Mouse (Mus musculus) CH12.LX (cell line): ENCODE results near the gene Rras. TPM values are rescaled to one million over a fixed set of nuclear protein-coding genes. Genes with fewer than 3 reads are reported as not detected.

Experiments used
- DNase-seq: peaks from one replicate; pipeline ENCODE4 v3.0.0-alpha.2; 2013; ENCODE audit errors: extremely low read depth
- H3K27ac ChIP-seq: 2 replicates; pipeline ENCODE4 v1.5.1; 2012; ENCODE audit warnings: low read depth, mild to moderate bottlenecking, control low read depth, moderate library complexity; ENCODE audit not compliant: insufficient read depth
- H3K27me3 ChIP-seq: replicated peaks from 2 replicates; pipeline ENCODE3; 2012; ENCODE audit warnings: inconsistent platforms
- H3K36me3 ChIP-seq, 2 experiments: replicated peaks in 1 of 2; 2 replicates each; pipeline versions ENCODE3 to v1.6.1; 2012; ENCODE audit warnings: inconsistent platforms in 1 of 2, low read length in 1 of 2, mild to moderate bottlenecking in 1 of 2, mixed read lengths in 1 of 2, moderate library complexity in 1 of 2; ENCODE audit not compliant: control insufficient read depth in 1 of 2, insufficient read depth in 1 of 2
- H3K4me1 ChIP-seq, 2 experiments: 2 replicates each; pipeline ENCODE4 v1.6.1; 2012; ENCODE audit warnings: inconsistent platforms in 1 of 2, moderate library complexity in 1 of 2; ENCODE audit not compliant: insufficient read depth in 2 of 2, control insufficient read depth in 1 of 2
- H3K4me2 ChIP-seq: 2 replicates; pipeline ENCODE4 v1.6.1; 2012; ENCODE audit warnings: low read depth, mild to moderate bottlenecking, control low read depth; ENCODE audit not compliant: poor library complexity, insufficient read depth, severe bottlenecking
- H3K4me3 ChIP-seq, 3 experiments: fragments of 150-350 bp in 1 of 3; sonication (generic) in 1 of 3; replicated peaks in 1 of 3; 2 replicates each; pipeline versions ENCODE3 to v1.5.1; 2011 to 2012; ENCODE audit warnings: low read depth in 2 of 3, low read length in 2 of 3, mild to moderate bottlenecking in 2 of 3, moderate library complexity in 2 of 3, control low read depth in 1 of 3, improper control_type of control experiment in 1 of 3, inconsistent platforms in 1 of 3, mixed read lengths in 1 of 3; ENCODE audit not compliant: poor library complexity in 1 of 3
- H3K79me2 ChIP-seq: replicated peaks from 2 replicates; pipeline ENCODE4 v1.6.1; 2012; ENCODE audit warnings: mild to moderate bottlenecking, moderate library complexity; ENCODE audit not compliant: control insufficient read depth, poor library complexity, insufficient read depth, severe bottlenecking; ENCODE audit errors: extremely low read depth
- H3K9ac ChIP-seq: 2 replicates; pipeline ENCODE4 v1.6.1; 2012; ENCODE audit warnings: low read depth, mild to moderate bottlenecking, control low read depth, moderate library complexity; ENCODE audit not compliant: insufficient read depth
- H3K9me3 ChIP-seq: replicated peaks from 2 replicates; pipeline ENCODE3; 2012; ENCODE audit warnings: low read length, inconsistent platforms, mixed read lengths
- CHD2 ChIP-seq: IDR thresholded peaks from 2 replicates; pipeline ENCODE4 v1.6.1; 2011; ENCODE audit warnings: low read length, improper control_type of control experiment
- IRF4 ChIP-seq: IDR thresholded peaks from 2 replicates; pipeline ENCODE4 v1.6.1; 2014; ENCODE audit warnings: low read depth, mild to moderate bottlenecking, inconsistent platforms, low read length, improper control_type of control experiment
- JUN ChIP-seq: IDR thresholded peaks from 2 replicates; pipeline ENCODE4 v1.6.1; 2011; ENCODE audit warnings: low read depth, mild to moderate bottlenecking, low read length, improper control_type of control experiment, moderate library complexity; ENCODE audit not compliant: insufficient read depth
- MAFK ChIP-seq: IDR thresholded peaks from 2 replicates; pipeline ENCODE4 v1.6.1; 2011; ENCODE audit warnings: low read length, improper control_type of control experiment; ENCODE audit not compliant: insufficient replicate concordance
- MAX ChIP-seq: IDR thresholded peaks from 2 replicates; pipeline ENCODE4 v1.6.1; 2011; ENCODE audit warnings: low read length, improper control_type of control experiment
- MXI1 ChIP-seq: IDR thresholded peaks from 2 replicates; pipeline ENCODE4 v1.6.1; 2011; ENCODE audit warnings: mild to moderate bottlenecking, low read depth, low read length, improper control_type of control experiment
- RAD21 ChIP-seq: IDR thresholded peaks from 2 replicates; pipeline ENCODE4 v1.6.1; 2011; ENCODE audit warnings: low read depth, mild to moderate bottlenecking, low read length, improper control_type of control experiment, moderate library complexity
- TBP ChIP-seq: conservative IDR thresholded peaks from 2 replicates; pipeline ENCODE4 v1.6.1; 2011; ENCODE audit warnings: low read depth, low read length, improper control_type of control experiment
- USF2 ChIP-seq: conservative IDR thresholded peaks from 2 replicates; pipeline ENCODE4 v1.6.1; 2011; ENCODE audit warnings: low read depth, low read length, improper control_type of control experiment
- ZC3H11A ChIP-seq: IDR thresholded peaks from 2 replicates; pipeline ENCODE4 v1.6.1; 2012; ENCODE audit warnings: low read depth, mild to moderate bottlenecking, inconsistent platforms, low read length, improper control_type of control experiment
- ZKSCAN1 ChIP-seq: IDR thresholded peaks from 2 replicates; pipeline ENCODE4 v1.6.1; 2012; ENCODE audit warnings: low read depth, inconsistent platforms, low read length, improper control_type of control experiment, borderline replicate concordance
- ZNF384 ChIP-seq: IDR thresholded peaks from 2 replicates; pipeline ENCODE4 v1.6.1; 2012; ENCODE audit warnings: low read depth, low read length, improper control_type of control experiment, inconsistent platforms
- dilution Hi-C: fragments of 300-500 bp; cut with MboI; formaldehyde crosslinking; loops from 2 replicates; pipeline ENCODE4 v1.14.3; 2020; ENCODE audit warnings: low sequenced_read_pairs; ENCODE audit not compliant: extremely low pct_unique_long_range_greater_than_20kb, extremely low pct_ligation_motif_present
- in situ Hi-C: fragments of 300-500 bp; cut with MboI; formaldehyde crosslinking; loops from 3 replicates; pipeline ENCODE4 v1.14.3; 2019; ENCODE audit warnings: low sequenced_read_pairs, low pct_ligation_motif_present, low pct_unique_long_range_greater_than_20kb, mixed read lengths
- polyA plus RNA-seq: library from polyadenylated mRNA; unstranded; fragments of >175 nt; gene quantifications from 2 replicates; pipeline ENCODE4 v1.2.1, GENCODE M21; 2012; ENCODE audit warnings: low read depth; ENCODE audit not compliant: insufficient read length
- total RNA-seq, 2 experiments: library from RNA; depleted of rRNA; stranded (reverse); fragments of 300-350 nt in 1 of 2; fragments of >200 nt in 1 of 2; gene quantifications; 2 replicates each; pipeline ENCODE4 v1.2.3; 2012 to 2014

Gene Rras
- total and polyA plus RNA-seq, 3 experiments, result 7.2 to 19.8 (median 10.6) TPM

GRCm38 (mm10) chr7:45013366-45014095 lies 4.2 kb upstream of the Rras start:
- Histone ChIP-seq H3K4me1 (peaks cover 0 to 23% of the 10 kb centered on the region in 2 experiments; a peak in 2 of 4 replicates), H3K4me3 (no peak overlapping the region), H3K36me3 (peaks cover 46 to 54% of the 10 kb centered on the region in 2 experiments), H3K27ac (no peak overlapping the region), H3K79me2 (peaks cover 18% of the 10 kb centered on the region), H3K9me3 (no peaks in the 10 kb centered on the region), H3K27me3 (no peaks in the 10 kb centered on the region), H3K9ac (no peak overlapping the region), H3K4me2 (no peak overlapping the region)
- dilution Hi-C loops, result no loop called here
- no peak for DNase-seq
- TF ChIP-seq IRF4 (no peak), ZC3H11A (no peak), TBP (no peak), MXI1 (no peak), MAX (no peak)
- in situ Hi-C loops, result no loop called here

DNA sequence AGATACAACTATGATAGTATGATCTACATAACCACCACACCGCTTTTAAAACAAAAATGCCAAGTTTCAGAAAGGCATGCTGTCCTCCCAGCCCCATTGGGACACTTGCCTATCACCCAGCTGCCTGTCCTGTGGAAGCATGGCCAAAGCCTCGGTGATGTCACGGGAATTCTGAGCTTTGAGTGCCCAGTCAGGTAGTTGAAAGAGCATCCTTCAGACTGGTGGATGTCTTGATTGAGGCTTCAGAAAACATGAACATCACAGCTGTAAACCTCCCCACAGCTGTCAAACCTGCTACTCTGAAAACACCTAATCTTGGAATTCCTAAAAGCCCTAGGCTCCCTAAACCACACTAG lies 3.7 kb upstream of the Rras start:
- no peak overlapping the region for H3K9ac ChIP-seq
- peaks cover 18% of the 10 kb centered on the region for H3K79me2 ChIP-seq
- no peaks in the 10 kb centered on the region for H3K9me3 ChIP-seq
- dilution Hi-C loops (no loop called here), in situ Hi-C loops (no loop called here)
- peaks cover 41 to 48% of the 10 kb centered on the region in 2 experiments for H3K36me3 ChIP-seq
- H3K4me1 ChIP-seq, result peaks cover 0 to 28% of the 10 kb centered on the region in 2 experiments; a peak in 2 of 4 replicates
- H3K4me3 ChIP-seq, result no peak overlapping the region
- TF ChIP-seq USF2, result no peak
- TF ChIP-seq CHD2, result no peak
- TF ChIP-seq ZNF384, result no peak
- no peak for TF ChIP-seq MAFK
- no peak for TF ChIP-seq RAD21
- no peak for TF ChIP-seq JUN
- TF ChIP-seq ZKSCAN1, result no peak
- H3K4me2 ChIP-seq, result 0 out of 2 replicates have a peak overlapping the region, but pooled peaks have one; percentile 10
- no peaks in the 10 kb centered on the region for H3K27me3 ChIP-seq
- DNase-seq, result no peak
- H3K27ac ChIP-seq, result no peak overlapping the region
